In the genomic region with DNA sequence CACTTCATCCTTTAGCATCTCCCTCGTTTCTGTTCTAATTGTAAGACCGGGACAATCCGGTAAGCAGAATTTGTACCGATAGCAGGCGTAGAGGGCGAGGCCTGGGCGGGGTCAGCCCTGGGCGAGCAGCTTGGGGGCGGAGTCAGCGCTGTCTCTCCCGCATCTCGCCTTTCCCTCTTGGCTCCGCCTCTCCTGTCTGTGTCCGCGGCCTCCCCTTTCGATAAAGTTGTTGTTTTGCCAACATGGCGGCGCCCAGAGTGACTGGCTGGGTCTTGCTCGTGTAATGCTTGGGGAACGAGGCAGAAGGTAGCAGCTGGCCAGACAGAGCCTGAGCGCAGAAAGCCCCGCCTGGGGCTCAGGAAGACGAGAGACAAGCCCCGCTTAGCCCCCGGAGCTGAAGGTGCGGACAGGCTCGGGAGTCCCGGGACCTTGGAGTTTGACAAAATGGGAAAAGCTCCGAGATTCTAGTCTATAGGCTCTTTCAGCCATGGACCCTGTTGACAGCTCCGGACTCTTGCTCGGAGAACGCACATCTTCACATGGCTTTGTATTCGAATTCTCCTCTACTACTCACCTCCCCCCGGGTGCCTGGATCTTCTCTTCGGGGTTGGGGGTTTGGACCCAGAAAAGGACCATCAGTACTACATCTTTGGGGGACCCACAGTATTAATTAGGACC, we compare ENCODE assay signal across 8 mouse cellular contexts. TPM values are rescaled to one million over a fixed set of nuclear protein-coding genes. Genes with fewer than 3 reads are reported as not detected.
A peak's percentile ranks its signal among the peaks of the same experiment; 100 is the strongest.
DNase-seq lines count a peak whose midpoint lies in the region; ATAC-seq lines count a peak whose summit lies in the region.

Gene Lars2, plus strand, starts transcription at position 220 of the 678 bp plus-strand sequence.

- H3K36me3 ChIP-seq in heart, embryonic 13.5 days = peaks cover 4% of the 10 kb centered on the region
- peaks cover 3% of the 10 kb centered on the region for H3K36me3 ChIP-seq in liver, embryonic 12.5 days
- no peaks in the 10 kb centered on the region for H3K36me3 ChIP-seq in stomach, embryonic 15.5 days

- H3K9me3 ChIP-seq in heart, embryonic 13.5 days = no peaks in the 10 kb centered on the region
- H3K9me3 ChIP-seq in liver, embryonic 12.5 days (replicated peaks) = no peaks in the 10 kb centered on the region
- H3K9me3 ChIP-seq in stomach, embryonic 15.5 days = no peaks in the 10 kb centered on the region

- DNase-seq in CD4-positive, CD25-positive, alpha-beta regulatory T cell, adult 2 months (ENCODE audit: low read depth, low spot score) = peak; percentile 96
- DNase-seq in fat pad, adult 2 months (ENCODE audit: extremely low read depth, low read depth, low spot score) = peak; percentile 34
- DNase-seq in kidney, postnatal 10 days = peak; percentile 96
- peak; percentile 91 to 94 for DNase-seq in natural killer cell, adult 2 months (ENCODE audit: low spot score in 2 of 2)

- ATAC-seq in heart, embryonic 13.5 days (ENCODE audit: extremely low read depth, insufficient number of reproducible peaks, low FRiP score, low TSS enrichment) = peak; percentile 99
- ATAC-seq in liver, embryonic 12.5 days = peak; percentile 99
- ATAC-seq in stomach, embryonic 15.5 days (ENCODE audit: insufficient read depth, low FRiP score, low read depth) = peak; percentile 97

- H3K27me3 ChIP-seq in heart, embryonic 13.5 days (replicated peaks) = no peaks in the 10 kb centered on the region
- 0 out of 2 replicates have a peak, but pooled peaks cover 3% of the 10 kb centered on the region for H3K27me3 ChIP-seq in liver, embryonic 12.5 days (replicated peaks)
- H3K27me3 ChIP-seq in stomach, embryonic 15.5 days (replicated peaks) = no peaks in the 10 kb centered on the region

- H3K27ac ChIP-seq in brown adipose tissue, adult 24 weeks (replicated peaks; ENCODE audit: low read depth, low read length) = peak within 1 kb of the TSS; percentile 54
- peak within 1 kb of the TSS; percentile 93 for H3K27ac ChIP-seq in heart, embryonic 13.5 days (replicated peaks)
- H3K27ac ChIP-seq in liver, embryonic 12.5 days = peak within 1 kb of the TSS; percentile 87
- H3K27ac ChIP-seq in stomach, embryonic 15.5 days = peak within 1 kb of the TSS; percentile 94

- under 1% methylated on average over 35 of the region's 35 CpGs for WGBS in heart, embryonic 13.5 days
- WGBS in liver, embryonic 12.5 days (ENCODE audit: insufficient replicate concordance) = under 1% methylated on average over 35 of the region's 35 CpGs
- under 1% methylated on average over 35 of the region's 35 CpGs for WGBS in stomach, embryonic 15.5 days

- peak within 1 kb of the TSS; percentile 75 for H3K4me3 ChIP-seq in brown adipose tissue, adult 24 weeks (ENCODE audit: insufficient read depth, low read depth, low read length)
- peak within 1 kb of the TSS; percentile 87 for H3K4me3 ChIP-seq in heart, embryonic 13.5 days
- H3K4me3 ChIP-seq in liver, embryonic 12.5 days = peak within 1 kb of the TSS; percentile 78
- peak within 1 kb of the TSS; percentile 81 for H3K4me3 ChIP-seq in stomach, embryonic 15.5 days (replicated peaks)

- H3K4me2 ChIP-seq in heart, embryonic 13.5 days = peak within 1 kb of the TSS; percentile 89
- peak within 1 kb of the TSS; percentile 82 for H3K4me2 ChIP-seq in liver, embryonic 12.5 days
- peak within 1 kb of the TSS; percentile 85 for H3K4me2 ChIP-seq in stomach, embryonic 15.5 days

- H3K9ac ChIP-seq in heart, embryonic 13.5 days = peak within 1 kb of the TSS; percentile 90
- H3K9ac ChIP-seq in liver, embryonic 12.5 days = peak within 1 kb of the TSS; percentile 80
- H3K9ac ChIP-seq in stomach, embryonic 15.5 days = peak within 1 kb of the TSS; percentile 71

- H3K4me1 ChIP-seq in brown adipose tissue, adult 24 weeks (ENCODE audit: control insufficient read depth, insufficient read depth, insufficient read length, low read length) = no peaks in the 10 kb centered on the region
- H3K4me1 ChIP-seq in heart, embryonic 13.5 days = peaks cover 15% of the 10 kb centered on the region
- H3K4me1 ChIP-seq in liver, embryonic 12.5 days = peaks cover 25% of the 10 kb centered on the region
- no peaks in the 10 kb centered on the region for H3K4me1 ChIP-seq in stomach, embryonic 15.5 days

RNA-seq across cellular contexts. Expression of gene Lars2, which starts in this region (rescaled TPM):
- 7,139 and 7,225 TPM in 2 replicates for polyA plus RNA-seq in brown adipose tissue, adult 24 weeks (2012; ENCODE audit: insufficient read depth, insufficient read length, missing spikeins)
- polyA plus RNA-seq in heart, embryonic 13.5 days (2015; fragmentation: Nextera tagmentation; extraction: Ambion mirVana) = 752 and 789 TPM in 2 replicates
- 788 and 796 TPM in 2 replicates for polyA plus RNA-seq in liver, embryonic 12.5 days (2016; fragmentation: Nextera tagmentation; extraction: Ambion mirVana)
- 908 and 1,059 TPM in 2 replicates for polyA plus RNA-seq in stomach, embryonic 15.5 days (2015; fragmentation: Nextera tagmentation; extraction: Ambion mirVana)

Comparison
In these comparisons a context has a peak if more than half of its experiments do, and no peak if none do; other contexts are left out.
1. Peak in every context shown above with its lines: DNase-seq, ATAC-seq, H3K4me3 ChIP-seq and H3K27ac ChIP-seq.
2. DNase-seq: peak in every context shown above with its lines; median percentile 96 in CD4-positive, CD25-positive, alpha-beta regulatory T cell, adult 2 months; 96 in kidney, postnatal 10 days; 92 in natural killer cell, adult 2 months; 34 in fat pad, adult 2 months.